Mouse (Mus musculus) midbrain, embryonic 10.5 days (tissue): ENCODE data around the gene Dpp7. TPM values are rescaled to one million over a fixed set of nuclear protein-coding genes. Genes with fewer than 3 reads are reported as not detected.

ENCODE experiments used
- DNase-seq: peaks from one replicate; pipeline ENCODE4 v3.0.0-alpha.2; 2017; ENCODE audit warnings: low spot score
- H3K27ac ChIP-seq: fragments of 300-500 bp; sonication (generic); replicated peaks from 2 replicates; pipeline ENCODE4 v1.5.1; 2016; ENCODE audit warnings: mild to moderate bottlenecking
- H3K27me3 ChIP-seq: fragments of 300-500 bp; sonication (generic); 2 replicates; pipeline ENCODE4 v1.6.1; 2016; ENCODE audit warnings: low read depth, mild to moderate bottlenecking; ENCODE audit not compliant: poor library complexity, severe bottlenecking
- H3K36me3 ChIP-seq: fragments of 300-500 bp; sonication (generic); 2 replicates; pipeline ENCODE4 v1.6.1; 2016; ENCODE audit warnings: mild to moderate bottlenecking, moderate library complexity
- H3K4me1 ChIP-seq: fragments of 300-500 bp; sonication (generic); 2 replicates; pipeline ENCODE4 v1.6.1; 2016
- H3K4me3 ChIP-seq: fragments of 300-500 bp; sonication (generic); 2 replicates; pipeline ENCODE4 v1.5.1; 2016; ENCODE audit warnings: mild to moderate bottlenecking, moderate library complexity
- H3K9me3 ChIP-seq: fragments of 300-500 bp; sonication (generic); replicated peaks from 2 replicates; pipeline ENCODE4 v1.6.1; 2016; ENCODE audit warnings: mild to moderate bottlenecking
- WGBS: fragments of 180-500 bp; shearing (Covaris S2); methylation state at CpG from one replicate; pipeline ENCODE4 v1.1.7; 2016; 5-methylcytosine and 5-hydroxymethylcytosine counted together
- polyA plus RNA-seq: library from polyadenylated mRNA; unstranded; fragments of >200 nt; fragmentation: Nextera tagmentation; extraction: Ambion mirVana; gene quantifications from 2 replicates; pipeline ENCODE4 v1.2.1, GENCODE M21; 2016

The Dpp7 gene
- 16.2 and 20.2 TPM in 2 replicates for polyA plus RNA-seq

GRCm38 (mm10) chr2:25356208-25357079 is at the start of gene Dpp7:
TSS of gene Dpp7 (minus strand) at chr2:25356359.
- Histone ChIP-seq H3K9me3 (no peaks in the 10 kb centered on the region), H3K27ac (peak within 1 kb of the TSS; percentile 81)
- 5% methylated on average over 13 of the region's 13 CpGs for WGBS

GRCm38 (mm10) chr2:25403994-25404393 is 47.8 kb upstream of the Dpp7 start:
- Histone ChIP-seq H3K36me3 (peaks cover 25% of the 10 kb centered on the region), H3K9me3 (no peaks in the 10 kb centered on the region), H3K4me3 (peak overlapping the region; percentile 83), H3K27me3 (peaks cover 53% of the 10 kb centered on the region), H3K27ac (peak overlapping the region; percentile 88; the same call in 1 of the 2 replicates), H3K4me1 (peaks cover 42% of the 10 kb centered on the region)
- DNase-seq = no peak
- 86% methylated on average over 4 of the region's 4 CpGs for WGBS

More at GRCm38 (mm10) chr2:25356208-25357079, at the start of gene Dpp7:
- Histone ChIP-seq H3K36me3 (peaks cover 28% of the 10 kb centered on the region), H3K27me3 (no peaks in the 10 kb centered on the region), H3K4me3 (peak within 1 kb of the TSS; percentile 61), H3K4me1 (peaks cover 28% of the 10 kb centered on the region)
- DNase-seq = peak; percentile 89

DNA sequence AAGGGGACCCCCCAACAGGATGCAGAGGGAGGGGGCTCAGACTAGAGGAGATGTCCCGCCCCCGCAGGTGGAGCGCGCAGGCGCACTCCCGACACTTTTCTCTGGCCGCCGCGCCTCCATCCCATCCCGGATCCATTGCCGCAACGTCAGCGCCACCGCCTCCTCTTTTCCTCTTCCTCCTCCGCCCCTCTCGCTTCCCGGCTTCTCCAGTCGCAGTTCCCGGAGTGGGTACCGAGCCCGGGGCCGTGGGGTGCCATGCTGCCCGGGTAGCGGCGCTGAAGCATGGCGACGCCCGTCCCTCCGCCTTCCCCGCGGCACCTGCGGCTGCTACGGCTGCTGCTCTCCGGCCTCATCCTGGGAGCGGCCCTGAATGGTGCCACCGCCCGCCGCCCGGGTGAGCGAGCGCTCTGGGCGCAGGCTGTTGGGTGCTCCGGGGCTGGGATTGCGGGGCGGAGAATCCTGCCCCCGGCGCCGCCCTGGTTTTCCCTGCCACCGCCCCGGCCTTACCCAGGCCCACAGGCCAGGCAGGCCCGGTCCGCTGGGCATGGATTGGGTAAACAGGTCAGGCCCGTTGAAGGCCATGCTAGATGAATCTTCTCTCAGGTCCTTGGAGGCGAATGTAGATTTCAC is 46.9 kb upstream of the Dpp7 start:
- H3K27me3 ChIP-seq = peaks cover 62% of the 10 kb centered on the region
- H3K4me1 ChIP-seq = peaks cover 42% of the 10 kb centered on the region
- H3K9me3 ChIP-seq = no peaks in the 10 kb centered on the region
- DNase-seq = peak; percentile 74
- peaks cover 17% of the 10 kb centered on the region for H3K36me3 ChIP-seq
- H3K4me3 ChIP-seq = peak overlapping the region; percentile 83
- H3K27ac ChIP-seq = peak overlapping the region; percentile 88
- WGBS = under 1% methylated on average over 54 of the region's 54 CpGs

DNA sequence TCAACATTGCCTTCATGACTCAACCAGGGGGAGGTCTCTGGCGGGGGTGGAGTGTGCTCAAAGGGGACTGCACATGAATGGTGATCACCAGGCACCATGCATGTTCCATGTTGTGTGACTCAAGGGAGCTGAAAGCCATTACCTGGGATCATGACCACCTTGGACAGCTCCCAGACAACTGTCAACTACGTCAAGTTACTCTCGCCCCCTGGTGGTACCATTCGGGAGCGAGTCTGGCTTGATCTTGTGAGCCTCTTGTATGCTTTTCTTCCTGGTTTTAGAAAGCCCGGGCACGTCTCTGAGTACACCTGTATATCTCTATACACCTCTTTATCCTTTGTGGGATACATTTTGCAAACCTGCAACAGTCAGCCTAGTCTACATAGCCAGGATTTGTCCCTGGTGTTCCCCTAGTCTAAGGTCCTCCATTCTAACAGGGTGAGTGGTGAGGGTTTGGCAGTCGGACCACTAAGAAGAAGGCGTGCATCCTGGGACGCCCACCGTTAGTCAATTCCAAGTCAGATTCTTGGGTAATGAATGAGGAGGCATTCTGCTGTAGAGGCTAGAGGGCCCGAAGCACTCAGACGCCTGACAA is 46.3 kb upstream of the Dpp7 start:
- Histone ChIP-seq H3K9me3 (no peaks in the 10 kb centered on the region), H3K27me3 (peaks cover 68% of the 10 kb centered on the region), H3K4me1 (peaks cover 40% of the 10 kb centered on the region), H3K4me3 (peak overlapping the region; percentile 83), H3K36me3 (peaks cover 10% of the 10 kb centered on the region; the same call in 1 of the 2 replicates), H3K27ac (peak overlapping the region; percentile 88)
- DNase-seq = peak; percentile 81
- WGBS = 1% methylated on average over 13 of the region's 13 CpGs

DNA sequence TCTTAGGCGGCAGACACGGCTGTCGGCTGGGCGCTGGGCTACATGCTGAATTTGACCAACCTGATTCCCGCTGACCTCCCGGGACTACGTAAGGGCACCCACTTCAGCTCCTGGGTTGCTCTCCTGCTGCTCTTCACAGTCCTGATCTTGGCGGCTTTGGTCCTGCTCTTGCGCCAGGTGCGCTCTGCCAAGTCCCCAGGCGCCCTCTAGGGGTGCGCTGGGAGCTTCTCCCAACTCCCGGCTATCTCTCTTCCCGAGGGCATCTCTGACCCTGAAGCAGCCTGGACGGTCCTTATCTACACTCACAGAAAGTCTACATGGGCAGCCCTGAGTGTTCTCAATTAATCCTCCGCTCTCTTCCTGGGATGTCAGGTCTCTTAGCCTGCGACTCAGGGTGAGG is 44.6 kb upstream of the Dpp7 start:
- 3% methylated on average over 17 of the region's 17 CpGs for WGBS
- Histone ChIP-seq H3K4me3 (peak overlapping the region; percentile 38), H3K4me1 (peaks cover 43% of the 10 kb centered on the region), H3K27me3 (peaks cover 85% of the 10 kb centered on the region), H3K36me3 (0 out of 2 replicates have a peak, but pooled peaks cover 4% of the 10 kb centered on the region), H3K27ac (no peak overlapping the region), H3K9me3 (no peaks in the 10 kb centered on the region)
- peak; percentile 37 for DNase-seq

DNA sequence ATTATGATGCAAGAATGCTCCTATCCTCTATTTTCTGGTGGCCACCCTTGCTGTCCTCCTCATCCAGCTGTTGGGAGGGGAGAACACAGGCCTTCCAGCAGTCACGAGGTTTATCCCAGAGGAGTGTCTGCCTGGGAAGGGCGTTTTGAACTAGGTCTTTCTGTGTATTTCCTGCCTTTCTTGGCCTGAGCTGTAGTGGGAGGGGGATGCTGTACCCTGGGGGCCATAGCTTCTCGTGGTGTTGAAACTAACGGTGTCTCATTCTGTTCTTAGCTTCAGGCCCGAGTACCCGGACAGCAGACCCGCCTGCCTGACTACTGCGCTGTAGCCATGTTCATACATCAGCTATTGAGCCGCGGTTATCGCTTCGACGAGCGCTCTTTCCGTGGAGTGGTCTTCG is 44.1 kb upstream of the Dpp7 start:
- 28% methylated on average over 16 of the region's 16 CpGs for WGBS
- Histone ChIP-seq H3K4me3 (peak overlapping the region; percentile 38), H3K27me3 (peaks cover 90% of the 10 kb centered on the region), H3K4me1 (peaks cover 48% of the 10 kb centered on the region), H3K9me3 (no peaks in the 10 kb centered on the region), H3K36me3 (0 out of 2 replicates have a peak, but pooled peaks cover 4% of the 10 kb centered on the region), H3K27ac (no peak overlapping the region)
- DNase-seq = no peak

- DNase-seq = no peak
- 65% methylated on average over 8 of the region's 8 CpGs for WGBS
- H3K36me3 ChIP-seq = no peaks in the 10 kb centered on the region
- no peak within 1 kb of the TSS for H3K4me3 ChIP-seq
- peaks cover 47% of the 10 kb centered on the region for H3K4me1 ChIP-seq
- H3K9me3 ChIP-seq = no peaks in the 10 kb centered on the region
- peaks cover 95% of the 10 kb centered on the region for H3K27me3 ChIP-seq
- H3K27ac ChIP-seq = no peak within 1 kb of the TSS
These were observed 42.9 kb upstream of the Dpp7 start, which contains the start of gene Npdc1 for GRCm38 (mm10) chr2:25399051-25399450. TSS of gene Npdc1 (plus strand) at chr2:25399351.

DNA sequence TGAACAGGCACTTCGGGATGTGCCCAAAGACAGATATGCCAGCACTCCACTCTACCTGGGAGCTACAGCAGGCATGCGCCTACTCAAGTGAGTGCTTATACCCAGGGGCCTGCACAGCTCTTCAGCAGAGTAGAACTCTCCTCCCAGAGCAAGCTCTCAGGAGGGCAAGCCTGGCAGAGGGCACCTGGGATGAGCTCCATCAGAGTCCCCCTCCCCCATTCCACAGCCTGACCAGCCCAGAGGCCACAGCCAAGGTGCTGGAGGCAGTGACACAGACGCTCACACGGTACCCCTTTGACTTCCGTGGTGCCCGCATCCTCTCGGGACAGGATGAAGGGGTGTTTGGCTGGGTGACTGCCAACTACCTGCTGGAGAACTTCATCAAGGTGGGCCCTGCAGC is 41.9 kb upstream of the Dpp7 start:
- no peak for DNase-seq
- H3K4me3 ChIP-seq = no peak overlapping the region
- WGBS = 93% methylated on average over 7 of the region's 7 CpGs
- peaks cover 37% of the 10 kb centered on the region for H3K4me1 ChIP-seq
- peaks cover 89% of the 10 kb centered on the region for H3K27me3 ChIP-seq
- no peaks in the 10 kb centered on the region for H3K36me3 ChIP-seq
- H3K27ac ChIP-seq = no peak overlapping the region
- H3K9me3 ChIP-seq = no peaks in the 10 kb centered on the region

- no peaks in the 10 kb centered on the region for H3K36me3 ChIP-seq
- H3K4me1 ChIP-seq = peaks cover 27% of the 10 kb centered on the region
- H3K27me3 ChIP-seq = peaks cover 84% of the 10 kb centered on the region
- H3K9me3 ChIP-seq = no peaks in the 10 kb centered on the region
- no peak overlapping the region for H3K4me3 ChIP-seq
- WGBS = 75% methylated on average over 1 of the region's 1 CpGs
- DNase-seq = no peak
- no peak overlapping the region for H3K27ac ChIP-seq
These were observed 40.9 kb upstream of the Dpp7 start for GRCm38 (mm10) chr2:25397010-25397409.

DNA sequence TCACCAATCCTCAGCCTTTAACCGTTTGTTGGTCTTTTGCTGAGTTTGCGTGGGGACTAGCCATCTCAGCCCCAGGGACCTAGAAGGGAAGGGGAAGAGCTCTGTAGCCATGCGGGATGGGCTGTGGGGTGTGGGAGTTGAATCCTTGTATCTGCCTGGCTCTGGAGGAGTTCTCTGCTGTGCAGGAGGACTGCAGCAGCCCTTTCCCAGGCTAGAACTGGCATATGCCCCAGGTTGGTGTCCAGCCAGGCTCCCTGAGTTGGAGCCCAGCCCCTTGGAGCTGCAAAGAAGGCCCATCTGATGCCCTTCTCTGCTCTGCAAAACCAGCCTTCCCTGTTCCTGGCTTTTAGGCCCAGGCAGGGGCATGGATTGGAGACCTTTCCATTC is 40.4 kb upstream of the Dpp7 start:
- peak overlapping the region; percentile 56 for H3K4me3 ChIP-seq
- no peak for DNase-seq
- 23% methylated on average over 3 of the region's 3 CpGs for WGBS
- H3K27me3 ChIP-seq = peaks cover 80% of the 10 kb centered on the region
- H3K27ac ChIP-seq = no peak overlapping the region
- H3K36me3 ChIP-seq = no peaks in the 10 kb centered on the region
- H3K9me3 ChIP-seq = no peaks in the 10 kb centered on the region
- H3K4me1 ChIP-seq = peaks cover 27% of the 10 kb centered on the region

GRCm38 (mm10) chr2:25395721-25396596 is 39.8 kb upstream of the Dpp7 start, which contains the start of gene Entpd2:
TSS of gene Entpd2 (plus strand) at chr2:25395874.
- Histone ChIP-seq H3K27ac (0 out of 2 replicates have a peak within 1 kb of the TSS, but pooled peaks have one; percentile 3), H3K4me3 (peak within 1 kb of the TSS; percentile 56), H3K9me3 (no peaks in the 10 kb centered on the region), H3K36me3 (no peaks in the 10 kb centered on the region), H3K4me1 (peaks cover 26% of the 10 kb centered on the region), H3K27me3 (peaks cover 73% of the 10 kb centered on the region)
- WGBS = 2% methylated on average over 57 of the region's 57 CpGs
- DNase-seq = peak; percentile 41
